Mouse (Mus musculus): Measurements from ENCODE around the gene Lrrk1. TPM values are rescaled to one million over a fixed set of nuclear protein-coding genes. Genes with fewer than 3 reads are reported as not detected.

Lrrk1 gene
- polyA plus RNA-seq, 1 experiment from 2014 or later, result 16.7 TPM

- H3K9ac ChIP-seq (replicated peaks; ENCODE audit: low read length), result no peak overlapping the region
- no peaks in the 10 kb centered on the region for H3K9me3 ChIP-seq (ENCODE audit: low read length)
- no peak overlapping the region for H3K4me2 ChIP-seq (replicated peaks; ENCODE audit: low read depth, low read length)
- 72% methylated on average over 8 of the region's 8 CpGs for WGBS
- no peak for ATAC-seq (ENCODE audit: low FRiP score, low TSS enrichment)
- peaks cover 21% of the 10 kb centered on the region for H3K4me1 ChIP-seq (ENCODE audit: insufficient read depth, low read length)
- H3K36me3 ChIP-seq (ENCODE audit: insufficient read depth, low read length), result no peaks in the 10 kb centered on the region
- H3K27ac ChIP-seq (ENCODE audit: low read length), result no peak overlapping the region
- H3K27me3 ChIP-seq (ENCODE audit: insufficient read depth, low read length), result no peaks in the 10 kb centered on the region
- no peak overlapping the region for H3K4me3 ChIP-seq (ENCODE audit: low read length)
Measured at GRCm38 (mm10) chr7:66406971-66407370, 18.8 kb upstream of the Lrrk1 start.

GRCm38 (mm10) chr7:66405951-66406721 is 18.0 kb upstream of the Lrrk1 start:
- Histone ChIP-seq H3K9me3 (ENCODE audit: low read length) (no peaks in the 10 kb centered on the region), H3K9ac (replicated peaks; ENCODE audit: low read length) (no peak overlapping the region; the same call in 1 of the 2 replicates), H3K4me3 (ENCODE audit: low read length) (no peak overlapping the region), H3K27ac (ENCODE audit: low read length) (peak overlapping the region; percentile 35; the same call in 1 of the 2 replicates), H3K4me2 (replicated peaks; ENCODE audit: low read depth, low read length) (no peak overlapping the region), H3K36me3 (ENCODE audit: insufficient read depth, low read length) (no peaks in the 10 kb centered on the region), H3K27me3 (ENCODE audit: insufficient read depth, low read length) (no peaks in the 10 kb centered on the region), H3K4me1 (ENCODE audit: insufficient read depth, low read length) (peaks cover 25% of the 10 kb centered on the region)
- no peak for ATAC-seq (ENCODE audit: low FRiP score, low TSS enrichment)
- WGBS, result 43% methylated on average over 13 of the region's 13 CpGs

DNA sequence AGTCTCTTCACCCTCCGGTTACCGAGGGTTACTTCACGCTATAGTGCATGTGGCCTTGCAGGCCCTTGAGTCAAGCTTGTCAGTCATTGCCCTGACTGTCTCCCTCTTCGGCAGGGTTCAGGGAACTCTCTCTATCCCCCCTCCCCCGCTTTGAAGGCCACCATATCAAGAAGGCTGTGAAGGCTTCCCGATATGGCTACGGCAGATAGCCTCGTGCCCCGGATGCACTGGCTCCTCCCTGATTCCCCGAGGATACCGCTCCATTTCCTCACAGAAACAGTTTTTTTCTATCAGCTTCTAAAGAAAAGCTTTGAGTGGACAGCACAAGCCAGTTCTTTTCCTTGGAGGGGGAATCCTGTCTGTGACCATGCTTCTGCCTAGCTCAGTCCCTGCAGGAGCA is 17.4 kb upstream of the Lrrk1 start:
- 44% methylated on average over 11 of the region's 11 CpGs for WGBS
- H3K9ac ChIP-seq (replicated peaks; ENCODE audit: low read length), result no peak overlapping the region
- H3K27ac ChIP-seq (ENCODE audit: low read length), result peak overlapping the region; percentile 35; the same call in 1 of the 2 replicates

DNA sequence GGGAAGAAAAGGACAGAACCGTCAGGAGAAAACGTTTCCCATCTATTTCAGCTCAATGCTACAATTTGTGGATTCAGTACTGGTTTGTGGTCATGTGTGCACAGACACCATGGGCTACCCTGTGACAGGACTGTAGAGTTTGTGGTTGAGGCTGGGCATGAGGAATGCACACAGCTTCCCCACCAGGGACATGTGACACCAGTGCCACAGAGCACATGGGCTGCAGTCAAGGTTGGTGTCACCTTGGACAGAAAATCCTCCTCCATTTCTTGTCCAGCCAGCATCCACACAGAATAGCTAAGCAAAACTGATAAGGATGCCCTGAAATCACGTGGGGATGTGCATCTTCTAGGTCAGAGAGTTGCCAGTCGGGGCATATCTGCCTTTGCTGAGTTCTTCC is 16.7 kb upstream of the Lrrk1 start:
- H3K4me2 ChIP-seq (replicated peaks; ENCODE audit: low read depth, low read length), result no peak overlapping the region
- H3K4me1 ChIP-seq (ENCODE audit: insufficient read depth, low read length), result peaks cover 25% of the 10 kb centered on the region
- ATAC-seq (ENCODE audit: low FRiP score, low TSS enrichment), result no peak
- no peaks in the 10 kb centered on the region for H3K27me3 ChIP-seq (ENCODE audit: insufficient read depth, low read length)
- H3K9me3 ChIP-seq (ENCODE audit: low read length), result no peaks in the 10 kb centered on the region
- H3K36me3 ChIP-seq (ENCODE audit: insufficient read depth, low read length), result no peaks in the 10 kb centered on the region
- H3K9ac ChIP-seq (replicated peaks; ENCODE audit: low read length), result no peak overlapping the region
- no peak overlapping the region for H3K4me3 ChIP-seq (ENCODE audit: low read length)
- WGBS, result 69% methylated on average over 4 of the region's 4 CpGs
- no peak overlapping the region for H3K27ac ChIP-seq (ENCODE audit: low read length)

More for the DNA sequence above, 17.4 kb upstream of the Lrrk1 start:
- H3K4me3 ChIP-seq (ENCODE audit: low read length), result no peak overlapping the region
- peaks cover 25% of the 10 kb centered on the region for H3K4me1 ChIP-seq (ENCODE audit: insufficient read depth, low read length)
- no peaks in the 10 kb centered on the region for H3K36me3 ChIP-seq (ENCODE audit: insufficient read depth, low read length)
- no peak overlapping the region for H3K4me2 ChIP-seq (replicated peaks; ENCODE audit: low read depth, low read length)
- H3K9me3 ChIP-seq (ENCODE audit: low read length), result no peaks in the 10 kb centered on the region
- no peaks in the 10 kb centered on the region for H3K27me3 ChIP-seq (ENCODE audit: insufficient read depth, low read length)
- ATAC-seq (ENCODE audit: low FRiP score, low TSS enrichment), result no peak

- Histone ChIP-seq H3K9ac (replicated peaks; ENCODE audit: low read length) (no peak overlapping the region), H3K36me3 (ENCODE audit: insufficient read depth, low read length) (no peaks in the 10 kb centered on the region), H3K4me2 (replicated peaks; ENCODE audit: low read depth, low read length) (no peak overlapping the region), H3K27ac (ENCODE audit: low read length) (no peak overlapping the region), H3K4me1 (ENCODE audit: insufficient read depth, low read length) (peaks cover 25% of the 10 kb centered on the region), H3K4me3 (ENCODE audit: low read length) (no peak overlapping the region), H3K27me3 (ENCODE audit: insufficient read depth, low read length) (no peaks in the 10 kb centered on the region), H3K9me3 (ENCODE audit: low read length) (no peaks in the 10 kb centered on the region)
- ATAC-seq (ENCODE audit: low FRiP score, low TSS enrichment), result no peak
- WGBS, result 34% methylated on average over 10 of the region's 10 CpGs
Measured at GRCm38 (mm10) chr7:66404141-66404540, 16.0 kb upstream of the Lrrk1 start.

DNA sequence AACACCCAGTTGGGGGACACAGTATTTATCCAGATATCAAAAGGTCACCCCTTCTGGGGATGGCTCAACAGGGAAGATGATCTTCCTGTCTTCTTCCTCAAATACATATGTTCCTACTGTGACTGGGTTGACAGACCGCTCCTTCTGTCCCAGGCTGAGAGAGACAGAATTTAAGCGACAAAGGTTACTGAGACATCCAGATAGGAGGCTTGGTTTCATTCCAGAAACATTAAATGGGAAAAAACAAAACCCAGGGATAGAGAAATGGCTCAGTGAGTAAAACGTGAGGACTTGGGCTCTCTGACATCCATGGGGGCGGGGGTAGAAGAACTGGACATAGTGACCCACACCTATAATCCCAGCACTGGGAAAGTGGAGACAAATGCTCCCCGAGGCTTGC is 14.7 kb upstream of the Lrrk1 start:
- Histone ChIP-seq H3K9me3 (ENCODE audit: low read length) (no peaks in the 10 kb centered on the region), H3K4me3 (ENCODE audit: low read length) (no peak overlapping the region), H3K9ac (replicated peaks; ENCODE audit: low read length) (no peak overlapping the region), H3K36me3 (ENCODE audit: insufficient read depth, low read length) (no peaks in the 10 kb centered on the region), H3K4me2 (replicated peaks; ENCODE audit: low read depth, low read length) (no peak overlapping the region), H3K4me1 (ENCODE audit: insufficient read depth, low read length) (peaks cover 25% of the 10 kb centered on the region), H3K27ac (ENCODE audit: low read length) (no peak overlapping the region), H3K27me3 (ENCODE audit: insufficient read depth, low read length) (no peaks in the 10 kb centered on the region)
- ATAC-seq (ENCODE audit: low FRiP score, low TSS enrichment), result no peak
- WGBS, result 83% methylated on average over 5 of the region's 5 CpGs

GRCm38 (mm10) chr7:66401605-66402004 is 13.5 kb upstream of the Lrrk1 start:
- H3K4me1 ChIP-seq (ENCODE audit: insufficient read depth, low read length), result peaks cover 28% of the 10 kb centered on the region
- WGBS, result 66% methylated on average over 8 of the region's 8 CpGs
- H3K9ac ChIP-seq (replicated peaks; ENCODE audit: low read length), result no peak overlapping the region

GRCm38 (mm10) chr7:66397288-66397687 is 9.1 kb upstream of the Lrrk1 start:
- Histone ChIP-seq H3K27me3 (ENCODE audit: insufficient read depth, low read length) (no peaks in the 10 kb centered on the region), H3K4me2 (replicated peaks; ENCODE audit: low read depth, low read length) (no peak overlapping the region), H3K4me1 (ENCODE audit: insufficient read depth, low read length) (peaks cover 9% of the 10 kb centered on the region; the same call in 1 of the 2 replicates), H3K27ac (ENCODE audit: low read length) (no peak overlapping the region), H3K9me3 (ENCODE audit: low read length) (no peaks in the 10 kb centered on the region), H3K9ac (replicated peaks; ENCODE audit: low read length) (no peak overlapping the region), H3K4me3 (ENCODE audit: low read length) (no peak overlapping the region), H3K36me3 (ENCODE audit: insufficient read depth, low read length) (no peaks in the 10 kb centered on the region)
- ATAC-seq (ENCODE audit: low FRiP score, low TSS enrichment), result peak; percentile 85
- WGBS, result 27% methylated on average over 3 of the region's 3 CpGs

More at GRCm38 (mm10) chr7:66401605-66402004, 13.5 kb upstream of the Lrrk1 start:
- Histone ChIP-seq H3K27ac (ENCODE audit: low read length) (no peak overlapping the region), H3K9me3 (ENCODE audit: low read length) (no peaks in the 10 kb centered on the region), H3K27me3 (ENCODE audit: insufficient read depth, low read length) (no peaks in the 10 kb centered on the region), H3K4me3 (ENCODE audit: low read length) (no peak overlapping the region), H3K36me3 (ENCODE audit: insufficient read depth, low read length) (no peaks in the 10 kb centered on the region), H3K4me2 (replicated peaks; ENCODE audit: low read depth, low read length) (no peak overlapping the region)
- ATAC-seq (ENCODE audit: low FRiP score, low TSS enrichment), result no peak

DNA sequence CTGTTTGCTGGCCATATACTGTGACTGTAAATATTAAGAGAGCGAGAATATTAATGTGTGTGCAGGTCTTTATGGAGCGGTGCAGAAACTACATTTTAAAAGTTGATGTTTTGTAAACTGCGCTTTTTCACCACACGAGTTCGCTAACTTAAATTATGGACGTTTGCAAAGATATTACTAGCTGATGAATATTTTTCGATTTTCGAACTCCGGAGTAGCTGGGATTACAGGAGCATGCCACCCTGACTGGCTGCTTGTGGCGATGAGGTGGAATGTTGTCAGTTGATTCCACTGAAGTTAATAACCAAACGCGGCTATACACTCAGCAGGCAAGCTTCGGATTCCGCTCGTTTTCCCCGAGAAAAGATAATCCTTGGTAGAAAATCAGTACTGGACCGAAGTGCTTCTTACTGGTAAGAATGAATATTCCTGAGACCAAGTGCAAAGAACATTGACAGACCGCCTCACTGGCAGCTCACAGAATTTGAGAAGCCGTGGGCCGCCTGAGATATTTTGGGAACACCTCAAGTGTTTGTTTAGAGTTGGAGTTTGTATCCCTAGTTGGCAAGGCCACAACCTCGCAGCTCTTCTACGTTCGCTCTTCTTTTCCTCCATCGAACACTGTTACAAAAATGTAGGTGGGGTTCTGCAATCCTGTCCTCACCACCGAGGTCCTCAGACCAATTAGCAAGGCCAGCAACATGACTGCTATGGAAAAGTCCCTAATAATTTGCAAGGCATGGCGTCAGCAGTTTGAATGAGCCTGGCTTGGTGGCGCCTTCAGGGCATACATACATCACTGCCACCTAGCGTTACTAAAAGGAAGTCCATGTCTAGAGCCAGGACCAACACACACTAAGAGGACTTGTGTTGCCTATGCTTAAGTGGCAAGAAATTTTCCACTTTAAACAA is 727 bp upstream of the Lrrk1 start:
- H3K9me3 ChIP-seq (ENCODE audit: low read length), result no peaks in the 10 kb centered on the region
- peak overlapping the region; percentile 62; the same call in 1 of the 2 replicates for H3K27ac ChIP-seq (ENCODE audit: low read length)
- peak overlapping the region; percentile 80 for H3K4me3 ChIP-seq (ENCODE audit: low read length)
- H3K36me3 ChIP-seq (ENCODE audit: insufficient read depth, low read length), result no peaks in the 10 kb centered on the region
- peaks cover 6% of the 10 kb centered on the region; the same call in 1 of the 2 replicates for H3K4me1 ChIP-seq (ENCODE audit: insufficient read depth, low read length)
- peak; percentile 60; the same call in 1 of the 2 replicates for ATAC-seq (ENCODE audit: low FRiP score, low TSS enrichment)
- 13% methylated on average over 28 of the region's 28 CpGs for WGBS
- H3K4me2 ChIP-seq (replicated peaks; ENCODE audit: low read depth, low read length), result peak overlapping the region; percentile 90
- peak overlapping the region; percentile 92 for H3K9ac ChIP-seq (replicated peaks; ENCODE audit: low read length)
- H3K27me3 ChIP-seq (ENCODE audit: insufficient read depth, low read length), result no peaks in the 10 kb centered on the region
